Mouse (Mus musculus) testis, adult 2 months (tissue): ENCODE measurements around the gene Dnajc17.

Experiments used
- CTCF ChIP-seq: fragments of 200-500 bp; IDR thresholded peaks from 2 replicates; pipeline ENCODE4 v1.5.1; 2012; ENCODE audit warnings: low read depth, mild to moderate bottlenecking, inconsistent platforms, low read length, moderate library complexity; ENCODE audit not compliant: control insufficient read depth, insufficient read depth, insufficient replicate concordance
- POLR2A ChIP-seq: fragments of 200-500 bp; IDR thresholded peaks from 2 replicates; pipeline ENCODE4 v1.6.1; 2012; ENCODE audit warnings: low read depth, mild to moderate bottlenecking, inconsistent platforms, low read length, moderate library complexity; ENCODE audit not compliant: control insufficient read depth

GRCm38 (mm10) chr2:119237210-119237870 is 28.7 kb upstream of the Dnajc17 start, which contains the start of gene Spint1:
- TF ChIP-seq CTCF, result no peak
- no peak for TF ChIP-seq POLR2A
